Mouse (Mus musculus): ENCODE results near the gene Pdgfc. TPM values are rescaled to one million over a fixed set of nuclear protein-coding genes. Genes with fewer than 3 reads are reported as not detected.

The Pdgfc gene
- polyA plus RNA-seq, 1 experiment from 2014 or later: 7.2 TPM

DNA sequence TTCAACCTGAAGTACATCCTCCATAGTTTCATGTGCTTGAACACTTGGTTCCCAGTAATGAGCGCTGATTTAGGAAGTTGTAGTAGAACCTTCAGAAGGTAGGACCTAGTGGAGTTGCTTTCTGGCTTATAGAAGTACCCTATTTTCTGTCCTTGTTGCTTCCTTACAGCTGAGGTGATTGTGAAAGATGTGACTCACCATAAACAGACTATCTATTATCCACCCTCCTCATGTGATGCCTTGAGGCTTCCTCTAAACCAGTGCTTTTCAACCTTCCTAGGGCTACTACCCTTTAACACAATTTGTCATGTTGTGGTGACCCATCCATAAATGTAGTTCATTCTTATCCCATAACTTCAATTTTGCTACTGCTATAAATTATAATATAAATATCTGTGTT, 226.6 kb downstream of the Pdgfc start:
- no peak overlapping the region for H3K4me2 ChIP-seq
- no peaks in the 10 kb centered on the region for H3K9me3 ChIP-seq (ENCODE audit: control insufficient read depth, low read length)
- no peak overlapping the region for H3K27ac ChIP-seq (ENCODE audit: low read depth, low read length)
- DNase-seq (ENCODE audit: low spot score, missing footprints): no peak
- no peaks in the 10 kb centered on the region for H3K36me3 ChIP-seq (ENCODE audit: control insufficient read depth, insufficient read depth, low read length)
- no peak for ATAC-seq (ENCODE audit: low FRiP score)
- H3K27me3 ChIP-seq (ENCODE audit: control insufficient read depth, insufficient read depth, low read length): no peaks in the 10 kb centered on the region
- H3K9ac ChIP-seq (ENCODE audit: low read length): no peak overlapping the region
- WGBS: 91% methylated on average over 1 of the region's 1 CpGs
- no peaks in the 10 kb centered on the region for H3K4me1 ChIP-seq (ENCODE audit: control insufficient read depth, insufficient read depth, low read length)
- H3K4me3 ChIP-seq (ENCODE audit: low read depth, low read length): no peak overlapping the region

Other genes starting within 250 kb of the Pdgfc start
- 12.0 and 13.9 TPM in 2 replicates for gene Gria2, start 233.6 kb upstream of the Pdgfc start, polyA plus RNA-seq (2014; fragmentation: Nextera tagmentation; extraction: Ambion mirVana)
- 10.8 and 11.7 TPM in 2 replicates for gene Glrb, start 122.8 kb upstream of the Pdgfc start, polyA plus RNA-seq (2014; fragmentation: Nextera tagmentation; extraction: Ambion mirVana)

Data from midbrain, embryonic 11.5 days (tissue).